ENCODE assay signal across 8 mouse cellular contexts in the genomic region with DNA sequence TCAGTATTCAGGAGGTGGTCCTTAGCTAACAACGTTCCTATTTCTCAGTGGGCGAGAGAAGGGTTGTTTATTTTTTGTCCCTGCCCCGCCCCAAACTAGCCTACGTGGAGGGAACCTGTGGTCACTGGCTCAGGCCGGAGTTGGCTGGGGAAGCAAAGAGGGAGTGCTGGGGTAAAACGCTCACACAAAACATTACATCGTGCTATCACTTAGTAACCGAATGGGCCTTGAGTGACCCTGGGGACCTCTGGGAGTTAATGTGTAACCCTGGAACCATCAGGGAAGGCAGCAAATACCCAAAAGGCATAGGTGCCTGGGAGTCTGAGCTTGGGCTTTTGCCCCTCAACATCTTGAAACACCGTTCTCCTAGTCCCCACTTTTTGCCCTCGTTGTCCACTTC. TPM values are rescaled to one million over a fixed set of nuclear protein-coding genes. Genes with fewer than 3 reads are reported as not detected.
DNase-seq lines count a peak whose midpoint lies in the region; ATAC-seq lines count a peak whose summit lies in the region.

No protein-coding gene starts in this region.

- H3K27me3 ChIP-seq in midbrain, embryonic 16.5 days (ENCODE audit: control insufficient read depth, insufficient read depth, low read depth, low read length) = no peaks in the 10 kb centered on the region

- H3K27ac ChIP-seq in midbrain, embryonic 16.5 days (ENCODE audit: low read length) = no peak overlapping the region; the same call in 1 of the 2 replicates

- peak overlapping the region; percentile 74 for H3K4me2 ChIP-seq in midbrain, embryonic 16.5 days (ENCODE audit: low read length)

- peaks cover 30% of the 10 kb centered on the region for H3K4me1 ChIP-seq in midbrain, embryonic 16.5 days (ENCODE audit: control insufficient read depth, insufficient read depth, low read length)

- 3% methylated on average over 10 of the region's 10 CpGs for WGBS in midbrain, embryonic 16.5 days

- peak; percentile 1; the same call in 1 of the 2 replicates for ATAC-seq in frontal cortex, adult (ENCODE audit: low TSS enrichment)
- peak; percentile 7 to 15; a peak in 2 of 4 replicates for ATAC-seq in hematopoietic stem cell, adult 5-6 weeks (replicated peaks in 1 of 2; ENCODE audit: insufficient read depth in 1 of 2, low FRiP score in 2 of 2, low TSS enrichment in 1 of 2, low read depth in 1 of 2, poor library complexity in 2 of 2, severe bottlenecking in 2 of 2)
- no peak for ATAC-seq in midbrain, embryonic 16.5 days
- no peak for ATAC-seq in inflammation-experienced regulatory T-cells, adult 6 months

- DNase-seq in frontal cortex, postnatal 10 days (ENCODE audit: low spot score in 2 of 2) = no peak
- DNase-seq in c-Kit-positive CD71-positive TER-119-negative erythroid progenitor cells, embryonic 14.5 days (ENCODE audit: low read depth) = peak; percentile 50
- DNase-seq in liver = peak; percentile 82
- DNase-seq in ovary, postnatal 36 days (ENCODE audit: low spot score) = no peak

- peaks cover 13% of the 10 kb centered on the region for H3K36me3 ChIP-seq in midbrain, embryonic 16.5 days (ENCODE audit: control insufficient read depth, insufficient read depth, low read length)

- H3K9ac ChIP-seq in midbrain, embryonic 16.5 days (ENCODE audit: low read depth, low read length) = peak overlapping the region; percentile 7; the same call in 1 of the 2 replicates

- no peaks in the 10 kb centered on the region for H3K9me3 ChIP-seq in midbrain, embryonic 16.5 days (replicated peaks; ENCODE audit: control insufficient read depth, low read length, poor library complexity, severe bottlenecking)

- H3K4me3 ChIP-seq in midbrain, embryonic 16.5 days (ENCODE audit: low read depth, low read length) = peak overlapping the region; percentile 64

RNA-seq across cellular contexts. Expression of gene Tlcd1, which starts 0.9 kb away (rescaled TPM):
- 4.7 and 5.2 TPM in 2 replicates for total RNA-seq in hematopoietic stem cell, adult 5-6 weeks (2017)
- 7.4 and 10.1 TPM in 2 replicates for polyA plus RNA-seq in midbrain, embryonic 16.5 days (2015; fragmentation: Nextera tagmentation; extraction: Ambion mirVana)
- polyA plus RNA-seq in inflammation-experienced regulatory T-cells, adult 6 months (2017; shearing (Covaris generic)) = 1 to 10 TPM; 2.7 to 3.6 (median 3.2) TPM

RNA-seq across cellular contexts. Expression of gene Nek8, which starts 1.0 kb away (rescaled TPM):
- total RNA-seq in hematopoietic stem cell, adult 5-6 weeks (2017) = 4.6 and 4.8 TPM in 2 replicates
- polyA plus RNA-seq in midbrain, embryonic 16.5 days (2015; fragmentation: Nextera tagmentation; extraction: Ambion mirVana) = 4.8 and 6.6 TPM in 2 replicates
- polyA plus RNA-seq in inflammation-experienced regulatory T-cells, adult 6 months (2017; shearing (Covaris generic)) = 10 to 100 TPM in 2 of 3 experiments, 1 to 10 TPM in 1; 9.1 to 13.2 (median 11.3) TPM

RNA-seq across cellular contexts. Expression of gene Rpl23a, which starts 5.9 kb away (rescaled TPM):
- total RNA-seq in hematopoietic stem cell, adult 5-6 weeks (2017) = 3,301 and 3,769 TPM in 2 replicates
- 698 and 713 TPM in 2 replicates for polyA plus RNA-seq in midbrain, embryonic 16.5 days (2015; fragmentation: Nextera tagmentation; extraction: Ambion mirVana)
- 1,000 to 10,000 TPM; 2,768 to 4,435 (median 3,801) TPM for polyA plus RNA-seq in inflammation-experienced regulatory T-cells, adult 6 months (2017; shearing (Covaris generic))

RNA-seq across cellular contexts. Expression of gene Rab34, which starts 10.8 kb away (rescaled TPM):
- total RNA-seq in hematopoietic stem cell, adult 5-6 weeks (2017) = 1.1 and 3.2 TPM in 2 replicates
- 49.9 and 55.7 TPM in 2 replicates for polyA plus RNA-seq in midbrain, embryonic 16.5 days (2015; fragmentation: Nextera tagmentation; extraction: Ambion mirVana)
- polyA plus RNA-seq in inflammation-experienced regulatory T-cells, adult 6 months (2017; shearing (Covaris generic)) = 1 to 10 TPM in 1 of 3 experiments, not detected in 2; 1.4 TPM

RNA-seq across cellular contexts. Expression of gene Traf4, which starts 12.0 kb away (rescaled TPM):
- 13.5 and 16.3 TPM in 2 replicates for total RNA-seq in hematopoietic stem cell, adult 5-6 weeks (2017)
- polyA plus RNA-seq in midbrain, embryonic 16.5 days (2015; fragmentation: Nextera tagmentation; extraction: Ambion mirVana) = 83.8 and 93.2 TPM in 2 replicates
- polyA plus RNA-seq in inflammation-experienced regulatory T-cells, adult 6 months (2017; shearing (Covaris generic)) = 1 to 10 TPM; 3.5 to 6.8 (median 3.6) TPM

Comparison
In these comparisons a context has a peak if more than half of its experiments do, and no peak if none do; other contexts are left out.
1. ATAC-seq: peak in frontal cortex, adult (single experiment) and hematopoietic stem cell, adult 5-6 weeks (2 of 2); none in midbrain, embryonic 16.5 days (single experiment) and inflammation-experienced regulatory T-cells, adult 6 months (single experiment).
2. DNase-seq: peak in c-Kit-positive CD71-positive TER-119-negative erythroid progenitor cells, embryonic 14.5 days (single experiment) and liver (single experiment); none in frontal cortex, postnatal 10 days (0 of 2) and ovary, postnatal 36 days (single experiment).